Mouse (Mus musculus): ENCODE data around the gene Twf2. TPM values are rescaled to one million over a fixed set of nuclear protein-coding genes. Genes with fewer than 3 reads are reported as not detected.

The Twf2 gene
- total and polyA plus RNA-seq, 3 experiments, result 66.8 to 101 TPM; not detected in 1

DNA sequence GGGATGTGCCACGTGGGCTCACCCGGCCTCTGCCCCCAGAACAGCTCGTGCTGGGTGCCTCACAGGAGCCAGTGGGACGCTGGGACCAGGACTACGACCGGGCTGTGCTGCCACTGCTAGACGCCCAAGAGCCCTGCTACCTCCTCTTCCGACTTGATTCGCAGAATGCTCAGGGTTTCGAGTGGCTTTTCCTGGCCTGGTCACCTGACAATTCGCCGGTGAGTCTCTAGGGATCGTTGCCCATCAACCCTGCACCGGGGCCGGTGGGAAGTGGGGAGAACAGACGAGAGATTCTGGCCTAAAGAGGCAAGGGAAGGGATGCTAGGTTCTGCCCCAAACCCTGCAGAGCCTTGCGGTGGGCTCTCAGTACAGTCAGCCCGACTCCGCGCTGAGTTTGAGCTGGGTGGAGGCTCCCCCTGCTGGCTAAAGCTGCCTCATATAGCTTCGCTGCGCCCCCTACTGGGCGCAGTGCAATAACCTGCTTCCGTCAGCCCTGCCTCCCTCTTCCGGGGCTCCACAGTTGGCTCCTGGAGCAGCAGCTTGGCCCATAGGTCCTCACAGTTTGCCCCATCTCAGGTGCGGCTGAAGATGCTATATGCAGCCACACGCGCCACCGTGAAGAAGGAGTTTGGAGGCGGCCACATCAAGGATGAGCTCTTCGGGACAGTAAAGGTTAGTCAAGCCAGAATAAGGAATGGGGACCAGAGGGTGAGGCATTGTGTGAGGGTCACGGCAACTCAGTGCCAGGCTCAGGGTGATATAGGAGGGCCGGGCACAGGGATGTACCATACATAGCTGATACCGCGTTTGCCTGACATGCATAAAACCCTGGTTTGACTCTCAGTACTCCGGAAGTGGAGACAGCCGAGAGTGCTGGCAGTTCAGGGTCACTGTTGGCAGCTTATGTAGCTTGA is 9.0 kb downstream of the Twf2 start (continued):
- TF ChIP-seq ZC3H11A (IDR thresholded peaks at IDR 0.05; ENCODE audit: low read depth, low read length) (peak; percentile 43), SIN3A (IDR thresholded peaks at IDR 0.05; ENCODE audit: low read length) (peak; percentile 60), CTCF (IDR thresholded peaks at IDR 0.05 in 2 of 3, conservative IDR thresholded peaks at IDR 0.05 in 1 of 3; ENCODE audit: control insufficient read depth in 1 of 3, insufficient read depth in 1 of 3, low read depth in 2 of 3, low read length in 3 of 3, poor library complexity in 1 of 3, severe bottlenecking in 1 of 3) (peak in 2 of 3 experiments; percentile 94 to 100; a peak in 5 of 6 replicates), USF1 (IDR thresholded peaks at IDR 0.05; ENCODE audit: low read depth, low read length) (0 out of 2 replicates have a peak, but pooled peaks have one; percentile 7), JUND (IDR thresholded peaks at IDR 0.05; ENCODE audit: low read depth, low read length) (peak; percentile 72)

DNA sequence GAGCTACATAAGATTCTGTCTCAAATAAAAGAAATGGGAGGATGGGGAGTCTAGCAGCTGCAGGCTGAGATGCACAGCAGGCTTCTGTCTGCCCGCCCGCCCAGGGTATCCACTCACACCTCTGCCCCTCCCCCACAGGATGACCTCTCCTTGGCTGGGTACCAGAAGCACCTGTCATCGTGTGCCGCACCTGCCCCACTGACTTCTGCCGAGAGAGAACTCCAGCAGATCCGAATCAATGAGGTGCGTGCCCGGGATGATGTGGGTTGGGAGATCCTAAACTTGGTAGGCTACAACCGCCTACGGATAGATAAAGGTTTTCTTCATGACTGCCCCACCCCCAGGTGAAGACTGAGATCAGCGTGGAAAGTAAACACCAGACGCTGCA is 9.7 kb downstream of the Twf2 start:
- H3K9ac ChIP-seq (ENCODE audit: control insufficient read depth, low read depth, low read length, poor library complexity, severe bottlenecking), result no peak overlapping the region

DNA sequence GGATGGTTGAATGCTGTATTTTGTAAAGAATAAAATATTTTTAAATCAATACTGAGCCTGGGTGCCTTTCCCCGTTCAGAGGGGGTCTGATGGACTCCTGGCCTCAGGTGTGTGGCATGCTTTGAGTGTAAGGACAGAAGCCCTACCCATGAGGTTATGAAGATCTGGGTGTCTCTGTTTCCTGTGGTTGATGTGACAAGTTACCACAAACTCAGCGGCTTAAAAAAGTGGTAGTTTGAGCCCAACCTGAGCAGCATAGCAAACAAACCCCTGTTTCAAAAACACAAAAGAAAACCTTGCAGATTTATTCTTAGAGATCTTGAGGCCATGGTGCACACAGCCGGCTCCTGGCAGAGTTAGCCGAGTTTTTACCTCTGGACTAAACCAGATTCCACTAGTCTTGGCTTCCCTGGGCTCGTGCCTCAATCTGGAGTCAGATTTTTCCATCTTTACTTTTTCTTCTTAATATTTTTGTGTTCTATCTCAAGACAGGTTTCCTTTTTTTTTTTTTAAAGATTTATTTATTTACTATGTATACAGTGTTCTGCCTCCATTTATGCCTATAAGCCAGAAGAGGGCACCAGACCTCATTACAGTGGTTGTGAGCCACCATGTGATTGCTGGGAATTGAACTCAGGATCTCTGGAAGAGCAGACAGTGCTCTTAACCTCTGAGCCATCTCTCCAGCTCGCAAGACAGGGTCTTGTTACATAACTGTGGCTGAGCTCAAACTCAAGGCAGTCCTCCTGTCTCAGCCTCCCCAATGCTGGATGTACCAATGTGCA is 12.6 kb downstream of the Twf2 start:
- Histone ChIP-seq H3K4me3 (ENCODE audit: control insufficient read depth in 1 of 2, insufficient read depth in 1 of 2, low read depth in 2 of 2, low read length in 2 of 2) (no peak overlapping the region), H3K9ac (ENCODE audit: control insufficient read depth, low read depth, low read length, poor library complexity, severe bottlenecking) (no peak overlapping the region), H3K36me3 (ENCODE audit: control insufficient read depth in 1 of 2, insufficient read depth in 2 of 2, low read length in 2 of 2) (no peaks in the 10 kb centered on the region; a peak in 1 of 4 replicates), H3K27me3 (ENCODE audit: control insufficient read depth in 1 of 2, insufficient read depth in 2 of 2, low read length in 2 of 2) (no peaks in the 10 kb centered on the region), H3K9me3 (replicated peaks; ENCODE audit: insufficient read depth, low read length) (no peaks in the 10 kb centered on the region), H3K79me2 (ENCODE audit: control insufficient read depth, insufficient read depth, low read length, poor library complexity) (no peaks in the 10 kb centered on the region), H3K4me1 (ENCODE audit: control insufficient read depth in 1 of 2, insufficient read depth in 2 of 2, low read length in 2 of 2) (no peaks in the 10 kb centered on the region), H3K27ac (ENCODE audit: control insufficient read depth, low read depth, low read length) (no peak overlapping the region)
- DNase-seq (ENCODE audit: low read depth, low spot score), result no peak
- TF ChIP-seq E2F4 (IDR thresholded peaks at IDR 0.05; ENCODE audit: borderline replicate concordance, low read depth, low read length), result no peak
- no peak for TF ChIP-seq CHD1 (IDR thresholded peaks at IDR 0.05; ENCODE audit: low read depth, low read length)
- no peak for TF ChIP-seq CHD2 (IDR thresholded peaks at IDR 0.05; ENCODE audit: low read length)
- TF ChIP-seq EP300 (IDR thresholded peaks at IDR 0.05; ENCODE audit: low read depth in 1 of 2, low read length in 2 of 2), result no peak
- TF ChIP-seq JUND (IDR thresholded peaks at IDR 0.05; ENCODE audit: low read depth, low read length), result no peak
- no peak for TF ChIP-seq NELFE (IDR thresholded peaks at IDR 0.05; ENCODE audit: low read depth, low read length)
- no peak for TF ChIP-seq UBTF (IDR thresholded peaks at IDR 0.05; ENCODE audit: borderline replicate concordance, insufficient read depth, low read depth, low read length)
- no peak for TF ChIP-seq USF2 (IDR thresholded peaks at IDR 0.05; ENCODE audit: borderline replicate concordance in 1 of 2, insufficient read depth in 1 of 2, low read depth in 1 of 2, low read length in 2 of 2)
- no peak for TF ChIP-seq NRF1 (IDR thresholded peaks at IDR 0.05; ENCODE audit: insufficient read depth, low read depth, low read length, poor library complexity, severe bottlenecking)
- no peak for TF ChIP-seq MYC (IDR thresholded peaks at IDR 0.05; ENCODE audit: low read depth, low read length)

More for the DNA sequence above, 9.7 kb downstream of the Twf2 start:
- no peaks in the 10 kb centered on the region; a peak in 1 of 4 replicates for H3K36me3 ChIP-seq (ENCODE audit: control insufficient read depth in 1 of 2, insufficient read depth in 2 of 2, low read length in 2 of 2)
- H3K4me1 ChIP-seq (ENCODE audit: control insufficient read depth in 1 of 2, insufficient read depth in 2 of 2, low read length in 2 of 2), result no peaks in the 10 kb centered on the region
- no peak overlapping the region for H3K4me3 ChIP-seq (ENCODE audit: control insufficient read depth in 1 of 2, insufficient read depth in 1 of 2, low read depth in 2 of 2, low read length in 2 of 2)
- no peak overlapping the region for H3K27ac ChIP-seq (ENCODE audit: control insufficient read depth, low read depth, low read length)
- no peaks in the 10 kb centered on the region for H3K9me3 ChIP-seq (replicated peaks; ENCODE audit: insufficient read depth, low read length)
- no peak for TF ChIP-seq MAZ (IDR thresholded peaks at IDR 0.05; ENCODE audit: low read depth, low read length)
- no peak for TF ChIP-seq HCFC1 (IDR thresholded peaks at IDR 0.05; ENCODE audit: low read depth, low read length)
- no peak for TF ChIP-seq MEF2A (IDR thresholded peaks at IDR 0.05; ENCODE audit: extremely low read depth, insufficient replicate concordance, low read depth, low read length, poor library complexity, severe bottlenecking)
- no peak for TF ChIP-seq GATA1 (IDR thresholded peaks at IDR 0.05; ENCODE audit: low read depth, low read length)
- TF ChIP-seq POLR2AphosphoS5 (IDR thresholded peaks at IDR 0.05; ENCODE audit: borderline replicate concordance, low read depth, low read length), result no peak
- TF ChIP-seq TCF12 (IDR thresholded peaks at IDR 0.05; ENCODE audit: low read depth, low read length), result no peak
- TF ChIP-seq MAFK (IDR thresholded peaks at IDR 0.05; ENCODE audit: borderline replicate concordance, low read depth, low read length), result no peak
- no peak for TF ChIP-seq USF2 (IDR thresholded peaks at IDR 0.05; ENCODE audit: borderline replicate concordance in 1 of 2, insufficient read depth in 1 of 2, low read depth in 1 of 2, low read length in 2 of 2)
- no peak for TF ChIP-seq MXI1 (IDR thresholded peaks at IDR 0.05; ENCODE audit: low read depth, low read length)
- TF ChIP-seq POLR2AphosphoS2 (IDR thresholded peaks at IDR 0.05; ENCODE audit: low read length), result no peak
- no peak for TF ChIP-seq RAD21 (IDR thresholded peaks at IDR 0.05; ENCODE audit: low read depth, low read length)
- no peak for TF ChIP-seq ELF1 (IDR thresholded peaks at IDR 0.05; ENCODE audit: low read depth, low read length)
- no peak for TF ChIP-seq MYC (IDR thresholded peaks at IDR 0.05; ENCODE audit: low read depth, low read length)
- no peak for TF ChIP-seq ZNF384 (IDR thresholded peaks at IDR 0.05; ENCODE audit: low read depth, low read length)
- no peaks in the 10 kb centered on the region for H3K79me2 ChIP-seq (ENCODE audit: control insufficient read depth, insufficient read depth, low read length, poor library complexity)
- DNase-seq (ENCODE audit: low read depth, low spot score), result no peak
- H3K27me3 ChIP-seq (ENCODE audit: control insufficient read depth in 1 of 2, insufficient read depth in 2 of 2, low read length in 2 of 2), result no peaks in the 10 kb centered on the region

Measured in MEL (cell line).